In the genomic region with DNA sequence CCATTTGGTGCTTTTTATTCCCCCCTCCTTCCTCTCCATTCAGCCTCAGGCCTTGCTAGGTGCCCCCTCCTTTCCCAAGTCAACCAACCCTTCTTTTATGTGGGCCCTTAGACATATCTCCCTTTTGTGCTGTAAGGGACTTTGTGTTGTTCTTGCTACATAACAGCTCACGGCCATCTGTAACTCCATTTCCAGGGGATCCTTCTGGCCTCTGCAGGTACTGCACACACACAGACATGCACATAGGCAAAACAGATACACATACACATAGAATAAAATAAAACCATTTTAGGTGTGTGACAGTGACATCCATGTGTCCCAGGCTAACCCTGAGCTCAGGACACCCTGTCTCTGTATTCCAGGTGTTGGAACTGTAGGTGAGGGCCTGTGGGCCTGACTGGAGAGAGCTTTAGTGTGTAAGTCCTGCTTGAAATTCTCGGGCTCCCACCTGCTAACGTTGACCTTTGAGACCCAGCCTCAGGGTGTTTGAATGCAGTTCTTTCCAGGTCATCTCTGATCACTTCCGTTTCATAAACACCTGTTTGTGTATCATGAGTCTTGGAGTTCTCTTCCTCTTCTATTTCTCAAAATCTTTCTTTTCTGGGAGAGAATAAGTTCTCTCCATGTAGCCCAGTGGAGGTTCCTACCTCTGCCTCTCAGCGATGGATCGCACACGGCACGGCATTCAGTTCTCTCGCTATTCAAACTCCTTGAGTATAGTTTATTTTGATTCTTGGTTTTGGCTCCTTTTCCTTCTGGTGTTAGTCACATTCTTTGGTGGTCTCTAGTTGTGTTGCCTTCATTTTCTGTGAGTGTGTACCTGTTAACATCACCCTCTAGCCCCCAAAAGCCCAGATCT, we compare ENCODE assay signal across 10 mouse cellular contexts. TPM values are rescaled to one million over a fixed set of nuclear protein-coding genes. Genes with fewer than 3 reads are reported as not detected.
DNase-seq lines count a peak whose midpoint lies in the region; ATAC-seq and TF ChIP-seq lines count a peak whose summit lies in the region.
"Had no signal": no experiment of that assay in that cellular context is flagged by ENCODE, and none has a peak within 500 bp of the region (broad histone marks: within the 10 kb centered on the region; RNA-seq: fewer than 3 reads in every experiment).

No protein-coding gene starts in this region.

- peak overlapping the region; percentile 95 for H3K9ac ChIP-seq in liver, embryonic 11.5 days (ENCODE audit: low read depth, low read length)
- H3K9ac ChIP-seq in embryonic facial prominence, embryonic 15.5 days = no peak overlapping the region
- peak overlapping the region; percentile 41 for H3K9ac ChIP-seq in liver, postnatal 0 days (replicated peaks)

- H3K4me2 ChIP-seq in liver, embryonic 11.5 days = peak overlapping the region; percentile 77
- 0 out of 2 replicates have a peak overlapping the region, but pooled peaks have one; percentile 75 for H3K4me2 ChIP-seq in embryonic facial prominence, embryonic 15.5 days (replicated peaks)
- H3K4me2 ChIP-seq in liver, postnatal 0 days (ENCODE audit: low read depth, low read length) = peak overlapping the region; percentile 68

- 91% methylated on average over 9 of the region's 9 CpGs for WGBS in liver, embryonic 11.5 days
- WGBS in embryonic facial prominence, embryonic 15.5 days = 89% methylated on average over 9 of the region's 9 CpGs
- 85% methylated on average over 9 of the region's 9 CpGs for WGBS in liver, postnatal 0 days (ENCODE audit: insufficient replicate concordance)

- H3K9me3 ChIP-seq in liver, embryonic 11.5 days (ENCODE audit: control insufficient read depth, low read length) = no peaks in the 10 kb centered on the region
- no peaks in the 10 kb centered on the region for H3K9me3 ChIP-seq in embryonic facial prominence, embryonic 15.5 days (replicated peaks)
- no peaks in the 10 kb centered on the region for H3K9me3 ChIP-seq in liver, postnatal 0 days (ENCODE audit: low read length)

- no peak for TF ChIP-seq EP300 in liver, postnatal 0 days (IDR thresholded peaks at IDR 0.05; ENCODE audit: low read depth)

- intact Hi-C loops in left cerebral cortex, postnatal 10 days (cut with DNase I) = no loop called here

- no peak for DNase-seq in liver, embryonic 11.5 days (ENCODE audit: low spot score)
- DNase-seq in liver (no peak), MEL-GATA-1-ER (ENCODE audit: extremely low read depth, low read depth) (peak; percentile 36)
- no peak for DNase-seq in liver, postnatal 0 days
- DNase-seq in left cerebral cortex, adult 11 months (ENCODE audit: low spot score) = no peak
- DNase-seq in left cerebral cortex, postnatal 10 days (ENCODE audit: extremely low spot score in 1 of 2, low spot score in 2 of 2) = no peak
- DNase-seq: kidney, postnatal 14 days; lung, adult 2 months; right cerebral cortex, postnatal 4 days had no signal

- H3K27me3 ChIP-seq in liver, embryonic 11.5 days (replicated peaks; ENCODE audit: control insufficient read depth, insufficient read depth, low read length) = no peaks in the 10 kb centered on the region
- H3K27me3 ChIP-seq in embryonic facial prominence, embryonic 15.5 days = no peaks in the 10 kb centered on the region
- H3K27me3 ChIP-seq in liver, postnatal 0 days (ENCODE audit: insufficient read depth, low read length) = no peaks in the 10 kb centered on the region

- peaks cover 17% of the 10 kb centered on the region for H3K4me1 ChIP-seq in liver, embryonic 11.5 days (replicated peaks; ENCODE audit: control insufficient read depth, insufficient read depth, low read length)
- peaks cover 12% of the 10 kb centered on the region for H3K4me1 ChIP-seq in embryonic facial prominence, embryonic 15.5 days
- peaks cover 22% of the 10 kb centered on the region for H3K4me1 ChIP-seq in liver, postnatal 0 days (ENCODE audit: insufficient read depth)

- no peak overlapping the region; the same call in 1 of the 2 replicates for H3K27ac ChIP-seq in liver, embryonic 11.5 days (ENCODE audit: low read depth, low read length)
- no peak overlapping the region for H3K27ac ChIP-seq in embryonic facial prominence, embryonic 15.5 days (replicated peaks)
- no peak overlapping the region; the same call in 1 of the 2 replicates for H3K27ac ChIP-seq in liver, postnatal 0 days (ENCODE audit: low read depth)

- TF ChIP-seq CTCF in liver, postnatal 0 days (IDR thresholded peaks at IDR 0.05; ENCODE audit: low read depth) = peak; percentile 23; the same call in 1 of the 2 replicates

- no peak for ATAC-seq in liver, embryonic 11.5 days (replicated peaks; ENCODE audit: low FRiP score)
- no peak for ATAC-seq in embryonic facial prominence, embryonic 15.5 days (ENCODE audit: insufficient number of reproducible peaks, low FRiP score, low TSS enrichment, low read depth)
- ATAC-seq in liver, postnatal 0 days = no peak

- peak overlapping the region; percentile 88 for H3K4me3 ChIP-seq in liver, embryonic 11.5 days (ENCODE audit: low read depth, low read length)
- 0 out of 2 replicates have a peak overlapping the region, but pooled peaks have one; percentile 85 for H3K4me3 ChIP-seq in embryonic facial prominence, embryonic 15.5 days (replicated peaks)
- H3K4me3 ChIP-seq in liver, postnatal 0 days (ENCODE audit: low read depth, low read length) = peak overlapping the region; percentile 94

- peaks cover 46% of the 10 kb centered on the region for H3K36me3 ChIP-seq in liver, embryonic 11.5 days (ENCODE audit: control insufficient read depth, insufficient read depth, low read length)
- H3K36me3 ChIP-seq in embryonic facial prominence, embryonic 15.5 days = peaks cover 29% of the 10 kb centered on the region
- peaks cover 48% of the 10 kb centered on the region for H3K36me3 ChIP-seq in liver, postnatal 0 days (replicated peaks; ENCODE audit: insufficient read depth, low read length)

RNA-seq across cellular contexts. Expression of a gene that starts 2.3 kb away (rescaled TPM):
- 326 and 357 TPM in 2 replicates for polyA plus RNA-seq in liver, embryonic 11.5 days (2014; fragmentation: Nextera tagmentation; extraction: Ambion mirVana)
- polyA plus RNA-seq in embryonic facial prominence, embryonic 15.5 days (2015; fragmentation: Nextera tagmentation; extraction: Ambion mirVana) = 216 and 218 TPM in 2 replicates
- 135 and 145 TPM in 2 replicates for polyA plus RNA-seq in liver, postnatal 0 days (2015; fragmentation: Nextera tagmentation; extraction: Ambion mirVana)
- total RNA-seq in left cerebral cortex, postnatal 10 days (2021) = 1 to 10 TPM; 6.1 to 7.6 TPM

RNA-seq across cellular contexts. Expression of a gene that starts 21.1 kb away (rescaled TPM):
- 17.6 and 18.6 TPM in 2 replicates for polyA plus RNA-seq in liver, embryonic 11.5 days (2014; fragmentation: Nextera tagmentation; extraction: Ambion mirVana)
- polyA plus RNA-seq in embryonic facial prominence, embryonic 15.5 days (2015; fragmentation: Nextera tagmentation; extraction: Ambion mirVana) = 30.2 and 30.3 TPM in 2 replicates
- polyA plus RNA-seq in liver, postnatal 0 days (2015; fragmentation: Nextera tagmentation; extraction: Ambion mirVana) = 13.8 and 14.2 TPM in 2 replicates
- total RNA-seq in left cerebral cortex, postnatal 10 days (2021) = 10 to 100 TPM; 27.3 to 29.3 TPM

RNA-seq across cellular contexts. Expression of a gene that starts 42.5 kb away (rescaled TPM):
- 1.3 and 1.6 TPM in 2 replicates for polyA plus RNA-seq in liver, embryonic 11.5 days (2014; fragmentation: Nextera tagmentation; extraction: Ambion mirVana)
- polyA plus RNA-seq in embryonic facial prominence, embryonic 15.5 days (2015; fragmentation: Nextera tagmentation; extraction: Ambion mirVana) = 9.8 and 13.9 TPM in 2 replicates
- 0.05 TPM in 1 of 2 replicates, not detected in the other for polyA plus RNA-seq in liver, postnatal 0 days (2015; fragmentation: Nextera tagmentation; extraction: Ambion mirVana)
- 100 to 1,000 TPM; 354 to 401 TPM for total RNA-seq in left cerebral cortex, postnatal 10 days (2021)
